Mouse (Mus musculus) cerebellum, adult 11-12 months (tissue): ENCODE measurements around the gene Lamtor2.

Experiments used
- DNase-seq: peaks from one replicate; pipeline ENCODE4 v3.0.0; 2022

The Lamtor2 gene

GRCm38 (mm10) chr3:88523027-88523426 lies 29.8 kb downstream of the Lamtor2 start:
- DNase-seq = no peak

- DNase-seq = peak; percentile 42
These were observed 31.0 kb downstream of the Lamtor2 start for GRCm38 (mm10) chr3:88521803-88522331.

- DNase-seq = no peak
These were observed 31.7 kb downstream of the Lamtor2 start for GRCm38 (mm10) chr3:88521156-88521555.

GRCm38 (mm10) chr3:88520078-88520477 lies 32.8 kb downstream of the Lamtor2 start:
- DNase-seq = no peak

GRCm38 (mm10) chr3:88518411-88518810 lies 34.5 kb downstream of the Lamtor2 start:
- no peak for DNase-seq

GRCm38 (mm10) chr3:88516407-88516806 lies 36.5 kb downstream of the Lamtor2 start:
- no peak for DNase-seq

- no peak for DNase-seq
These were observed 37.8 kb downstream of the Lamtor2 start for GRCm38 (mm10) chr3:88515095-88515386.

- no peak for DNase-seq
These were observed 38.4 kb downstream of the Lamtor2 start for GRCm38 (mm10) chr3:88514231-88515094.

GRCm38 (mm10) chr3:88513546-88514115 lies 39.2 kb downstream of the Lamtor2 start:
- DNase-seq = no peak

GRCm38 (mm10) chr3:88512896-88513545 lies 39.9 kb downstream of the Lamtor2 start:
- no peak for DNase-seq

GRCm38 (mm10) chr3:88512141-88512895 lies 40.6 kb downstream of the Lamtor2 start:
- DNase-seq = no peak

GRCm38 (mm10) chr3:88511559-88511958 lies 41.3 kb downstream of the Lamtor2 start:
- no peak for DNase-seq

GRCm38 (mm10) chr3:88510421-88511289 lies 42.2 kb downstream of the Lamtor2 start:
- peak; percentile 34 for DNase-seq

- DNase-seq = peak; percentile 95
These were observed 43.0 kb downstream of the Lamtor2 start, which contains the start of gene Lmna for GRCm38 (mm10) chr3:88509692-88510420. TSS of gene Lmna (minus strand) at chr3:88509956.

- no peak for DNase-seq
These were observed 43.6 kb downstream of the Lamtor2 start for GRCm38 (mm10) chr3:88509250-88509649.

- DNase-seq = no peak
These were observed 47.1 kb downstream of the Lamtor2 start for GRCm38 (mm10) chr3:88505765-88506164.

- no peak for DNase-seq
These were observed 47.8 kb downstream of the Lamtor2 start for GRCm38 (mm10) chr3:88505081-88505480.

- no peak for DNase-seq
These were observed 48.8 kb downstream of the Lamtor2 start for GRCm38 (mm10) chr3:88503881-88504746.

- no peak for DNase-seq
These were observed 49.4 kb downstream of the Lamtor2 start for GRCm38 (mm10) chr3:88503505-88503863.
